Mouse (Mus musculus) kidney, adult 18-20 months (tissue): ENCODE results near the gene Hcn3.

ENCODE experiments used
- DNase-seq: peaks from one replicate; pipeline ENCODE4 v3.0.0; 2021

The Hcn3 gene

DNA sequence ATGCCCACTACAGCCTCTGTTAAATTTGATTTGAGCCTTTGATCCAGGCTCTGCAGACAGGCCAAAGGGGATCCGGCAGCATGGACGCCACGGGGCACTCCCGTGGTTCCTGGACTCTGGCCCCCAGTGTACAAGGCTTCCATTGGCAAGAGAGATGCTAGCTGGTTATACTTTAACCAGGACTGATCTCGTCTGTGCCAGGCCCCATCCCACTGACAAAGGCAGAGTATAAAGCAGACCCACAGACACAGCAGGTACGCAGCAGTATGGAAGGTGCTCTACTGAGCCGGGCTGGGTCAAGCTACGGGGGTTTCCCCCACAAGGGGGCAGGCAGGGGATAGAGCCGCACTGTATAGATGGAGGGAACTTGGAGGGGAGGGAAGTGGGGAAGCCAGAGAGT lies 23.6 kb downstream of the Hcn3 start:
- peak; percentile 86 for DNase-seq

DNA sequence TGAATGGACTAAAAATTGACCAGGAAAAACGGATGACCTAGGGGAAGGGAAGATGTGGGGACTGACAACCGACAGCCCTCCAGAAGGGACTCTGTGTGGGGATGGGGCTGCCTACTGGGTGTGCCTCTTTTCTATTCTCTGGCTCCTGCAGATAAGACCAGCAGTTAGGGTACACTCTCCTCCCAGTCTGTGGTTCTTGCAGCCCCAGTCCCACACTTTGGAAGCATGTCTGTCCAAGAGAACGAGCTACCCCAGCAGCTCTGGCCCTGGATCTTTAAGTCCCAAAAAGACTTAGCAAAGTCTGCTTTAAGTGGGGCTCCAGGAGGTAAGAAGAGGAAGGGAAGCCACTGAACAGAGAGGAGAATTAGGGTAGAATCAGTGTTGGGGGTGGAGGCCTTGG lies 24.0 kb downstream of the Hcn3 start, which contains the start of gene Pklr:
Gene Pklr (plus strand): TSS at position 185 of the 400 bp plus-strand sequence.
- DNase-seq, result no peak

DNA sequence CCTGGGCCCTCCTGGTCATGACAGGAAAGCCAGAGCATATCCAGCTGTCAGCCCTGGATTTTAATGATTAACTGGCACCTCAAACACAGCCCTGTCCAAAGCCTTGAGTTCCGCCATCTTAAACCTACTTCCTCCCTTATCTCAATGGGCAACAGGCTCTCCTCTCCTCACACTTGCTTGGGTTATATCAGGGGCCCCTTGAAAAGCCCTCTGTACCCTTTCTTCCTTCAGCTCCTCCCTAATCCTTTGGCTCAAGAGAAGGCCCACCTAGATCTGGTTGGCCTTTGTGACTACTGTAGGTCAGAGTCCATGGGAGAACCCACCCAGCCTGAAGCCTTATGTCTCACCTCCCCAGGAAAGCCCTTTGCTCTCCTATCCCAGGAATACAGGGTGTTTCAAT lies 26.2 kb downstream of the Hcn3 start:
- DNase-seq, result no peak

DNA sequence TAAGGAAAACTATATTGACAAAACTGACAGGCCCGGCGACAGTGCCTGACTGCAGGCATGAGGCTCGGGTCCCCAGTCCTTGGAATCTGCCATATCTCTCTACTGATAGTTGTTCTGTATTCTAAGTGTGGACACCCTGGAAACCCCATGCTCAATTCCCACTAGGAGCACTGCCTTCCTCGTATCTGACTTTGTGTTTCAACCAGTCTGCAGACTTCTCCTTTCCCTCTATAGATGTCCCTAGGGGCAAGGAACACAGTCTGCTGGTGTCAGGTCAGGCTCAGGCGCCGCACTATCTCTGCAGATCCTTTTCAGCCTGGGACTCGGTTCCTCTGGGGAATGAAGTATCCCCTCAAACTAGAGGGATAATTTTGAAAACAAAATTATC lies 26.9 kb downstream of the Hcn3 start:
- no peak for DNase-seq

DNA sequence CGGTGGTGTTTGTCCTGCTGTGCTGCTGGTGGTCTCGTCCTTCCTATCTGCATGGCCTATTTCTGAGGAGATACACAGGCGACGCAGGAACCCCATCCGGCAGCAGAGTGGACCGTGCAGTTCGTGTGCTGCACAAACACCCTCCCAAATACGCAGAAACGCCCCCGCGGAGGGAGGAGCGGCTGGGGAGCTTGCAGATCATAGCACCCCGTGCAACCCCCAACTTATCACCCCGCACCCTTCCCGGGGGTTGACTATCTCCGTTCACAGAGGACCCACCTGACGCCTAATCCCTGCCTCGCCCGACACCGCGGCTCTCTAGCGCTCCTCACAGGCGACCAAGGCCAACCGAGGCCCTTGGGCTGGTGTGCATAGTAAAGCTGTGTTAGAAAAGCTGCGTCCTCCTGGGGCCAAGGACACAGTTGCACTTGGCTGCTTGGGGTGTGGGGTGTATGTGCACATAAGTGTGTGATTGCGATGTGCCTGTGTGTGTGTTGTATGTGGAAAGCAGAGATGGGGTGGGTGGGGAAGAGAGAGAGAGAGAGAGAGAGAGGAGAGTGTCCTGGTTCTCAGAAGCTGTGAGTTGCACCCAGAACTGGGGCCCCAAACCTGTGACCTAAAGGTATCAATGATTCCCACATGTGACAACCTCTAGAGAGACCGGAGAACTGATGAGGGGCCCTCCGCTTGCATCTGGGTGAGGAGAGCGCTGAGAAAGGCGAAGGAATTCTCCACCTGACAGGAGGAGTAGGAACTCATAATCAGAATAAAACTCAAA lies 27.5 kb downstream of the Hcn3 start:
- DNase-seq, result no peak

DNA sequence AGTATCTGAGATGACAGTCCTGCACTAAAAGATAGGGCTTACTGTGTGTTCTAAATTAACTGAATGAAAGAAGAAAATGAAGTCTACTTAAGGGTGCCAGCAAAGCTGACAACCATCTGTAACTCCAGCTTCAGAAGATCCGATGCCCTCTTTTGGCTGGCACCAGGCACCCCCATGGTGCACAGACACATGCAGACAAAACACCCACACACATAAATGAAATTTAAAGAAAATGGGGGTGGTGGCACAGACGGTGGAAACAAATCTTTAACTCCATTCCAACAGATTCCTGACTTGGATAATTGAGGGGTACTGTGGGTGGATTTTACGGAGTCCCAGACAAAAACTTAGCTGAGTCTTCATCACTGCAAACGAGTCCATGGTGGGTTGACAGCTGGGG lies 28.2 kb downstream of the Hcn3 start:
- DNase-seq, result no peak

DNA sequence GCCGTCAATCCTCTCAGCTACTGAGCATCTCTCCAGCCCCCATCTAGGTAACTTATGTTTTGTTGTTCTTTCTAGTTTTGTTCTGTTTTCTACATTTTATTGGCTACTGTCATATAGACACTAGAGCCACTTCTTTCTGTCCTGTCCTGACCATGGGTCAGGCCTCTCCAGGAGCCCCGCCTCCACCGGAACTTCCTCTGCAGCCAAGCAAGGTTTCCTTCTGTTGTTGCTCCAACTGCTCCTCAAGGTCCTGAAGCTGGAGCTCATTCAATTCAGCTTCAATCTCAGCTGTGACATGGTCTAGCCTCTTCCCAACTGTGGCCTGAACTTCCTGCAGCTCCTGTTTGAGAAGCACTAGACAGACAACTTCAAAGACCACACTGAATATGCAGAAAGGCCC lies 30.1 kb downstream of the Hcn3 start:
- DNase-seq, result no peak

DNA sequence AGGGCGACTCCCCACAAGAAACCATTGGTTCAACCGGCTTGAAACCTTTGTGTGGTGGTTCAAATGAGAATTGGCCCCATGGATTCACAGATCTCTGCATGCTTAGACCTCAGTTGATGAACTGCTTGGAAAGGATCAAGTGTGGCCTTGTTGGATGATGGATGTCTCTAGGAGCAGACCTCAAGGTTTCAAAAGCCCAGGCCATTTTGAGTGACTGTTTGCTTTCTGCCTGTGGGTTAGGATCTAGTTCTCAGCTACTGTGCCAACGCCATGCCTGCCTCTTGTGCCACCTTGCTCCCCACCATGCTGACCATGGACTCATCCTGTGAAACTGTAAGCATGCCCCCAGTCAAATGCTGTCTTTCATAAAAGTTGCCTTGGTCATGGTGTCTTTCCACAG lies 34.0 kb downstream of the Hcn3 start:
- DNase-seq, result no peak

DNA sequence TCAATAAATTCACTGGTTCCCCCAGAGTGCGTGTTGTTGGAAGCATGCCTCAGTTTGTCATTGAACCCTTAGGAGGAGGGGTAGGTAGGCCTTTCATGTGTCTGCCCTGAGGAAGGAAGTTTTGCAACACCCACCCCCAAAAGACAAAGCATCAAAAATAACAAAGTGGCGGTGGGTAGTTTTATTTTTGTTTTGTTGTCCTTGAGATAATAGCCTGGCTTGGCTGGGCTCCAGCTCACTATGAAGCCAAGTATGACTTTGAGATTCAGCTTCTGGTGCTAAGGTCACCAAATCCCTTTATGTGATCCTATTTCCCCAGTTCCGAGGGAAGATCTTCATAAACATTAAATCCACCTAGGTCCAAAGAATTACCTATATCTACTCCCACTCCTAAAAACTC lies 35.8 kb downstream of the Hcn3 start:
- DNase-seq, result no peak

DNA sequence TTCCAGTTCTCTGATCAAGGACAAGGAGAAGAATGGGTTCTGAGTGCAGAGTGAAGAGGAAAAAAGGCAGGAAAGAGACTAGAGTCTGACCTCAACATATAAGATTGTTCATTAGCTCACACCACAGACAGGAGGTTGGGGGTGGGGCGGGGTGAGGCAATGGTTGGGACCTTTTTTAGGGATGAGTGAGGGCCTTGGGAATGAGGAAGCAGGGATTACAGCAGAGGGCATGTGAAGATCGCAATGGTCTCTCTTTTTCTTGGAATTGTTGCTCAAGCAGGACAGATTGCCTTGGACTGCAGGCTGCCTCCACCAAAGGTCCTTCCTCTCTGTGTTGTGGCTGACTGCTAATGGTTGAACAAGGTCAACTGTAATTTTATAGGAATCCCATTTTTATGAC lies 36.7 kb downstream of the Hcn3 start:
- no peak for DNase-seq

DNA sequence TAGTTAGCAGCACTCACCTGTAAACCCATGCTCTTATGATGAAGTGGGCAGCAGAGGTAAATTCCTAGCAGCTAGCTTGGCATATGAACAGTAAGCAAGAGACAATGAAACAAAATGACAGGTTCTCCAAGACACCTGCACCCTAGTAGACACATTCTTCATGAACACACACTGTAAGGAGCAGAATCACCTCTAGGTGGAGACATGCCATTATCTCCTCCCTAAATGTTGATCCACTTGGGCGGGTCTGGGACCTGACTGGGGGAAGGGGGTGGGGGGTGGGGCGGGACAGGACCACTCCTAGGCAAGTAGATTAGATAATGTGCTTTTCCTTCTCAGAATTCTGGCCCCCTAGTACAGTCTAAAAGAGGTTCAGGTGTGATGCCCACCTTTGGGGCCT lies 44.5 kb downstream of the Hcn3 start:
- no peak for DNase-seq

DNA sequence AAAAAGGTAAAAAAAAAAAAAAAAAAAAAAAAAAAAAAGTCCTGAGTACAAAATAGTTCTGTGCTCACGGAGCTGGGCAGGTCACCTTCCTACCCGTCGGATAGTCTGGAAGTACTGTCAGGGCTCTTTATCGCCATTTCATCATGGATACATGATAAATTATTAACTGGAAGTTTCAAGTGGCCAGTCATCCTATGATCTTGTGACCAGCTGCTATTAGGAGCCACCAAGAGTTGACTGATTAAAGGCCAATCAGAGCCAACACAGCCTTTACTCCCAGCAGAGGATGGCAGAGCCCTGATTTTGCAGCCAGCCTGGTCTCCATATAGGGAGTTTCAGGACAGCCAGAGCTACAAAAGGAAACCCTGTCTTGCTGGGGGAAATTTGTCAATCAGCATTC lies 46.9 kb downstream of the Hcn3 start:
- DNase-seq, result no peak

DNA sequence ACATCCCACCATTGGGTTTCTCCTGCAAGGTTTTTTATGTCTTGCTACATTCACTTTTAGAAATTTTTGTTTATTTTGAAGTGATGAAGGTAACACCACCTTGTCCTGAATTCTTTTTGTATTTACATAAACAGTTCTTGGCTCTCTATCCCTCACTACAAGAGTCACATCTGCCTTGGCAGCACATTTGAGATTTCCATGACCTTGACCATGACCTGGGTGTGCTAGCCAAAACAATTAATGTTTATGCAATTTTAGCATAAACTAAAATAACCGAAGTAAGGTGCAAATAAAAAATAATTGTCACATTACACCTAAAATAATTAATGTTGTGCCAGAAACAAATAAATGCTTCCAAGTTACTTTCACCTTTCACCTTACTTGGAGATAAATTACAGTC lies 51.9 kb downstream of the Hcn3 start:
- DNase-seq, result no peak

DNA sequence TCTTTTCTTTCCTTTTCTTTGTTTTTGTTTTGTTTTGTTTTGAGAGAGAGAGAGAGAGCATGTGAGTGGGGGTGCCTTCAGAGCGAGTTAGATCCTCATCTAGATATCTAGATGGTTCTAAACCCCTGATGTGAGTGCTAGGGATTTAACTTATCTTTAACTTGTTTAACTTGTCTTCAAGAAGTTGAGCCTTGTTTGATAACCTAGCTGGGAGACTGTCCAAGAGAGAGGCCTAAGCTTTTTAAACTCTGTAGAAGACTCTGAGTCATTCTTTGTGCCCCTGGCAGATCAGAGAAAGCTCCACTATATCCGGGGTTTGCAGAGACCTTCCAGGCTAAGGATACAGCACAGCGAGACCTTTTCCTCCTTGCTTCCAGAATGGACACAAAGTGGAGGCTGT lies 52.5 kb downstream of the Hcn3 start:
- DNase-seq, result no peak

DNA sequence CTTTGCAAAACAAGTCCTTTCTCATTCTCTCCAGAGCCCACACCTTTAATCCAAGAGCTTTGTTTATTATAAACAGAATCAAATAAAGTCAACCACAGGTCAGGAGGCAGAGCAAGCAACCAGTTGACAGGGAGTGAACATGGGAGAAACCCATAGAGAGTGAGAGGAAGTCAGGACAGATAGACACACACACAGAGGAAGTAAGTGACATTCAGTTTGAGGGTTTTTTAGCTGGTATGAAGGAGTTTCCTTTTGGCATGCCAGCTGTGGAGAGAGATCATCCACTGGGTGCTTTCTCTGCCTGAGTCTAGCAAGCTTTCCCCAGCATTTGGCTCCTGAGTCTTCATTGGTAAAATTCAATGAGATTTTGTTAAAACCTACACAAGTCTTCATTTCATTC lies 53.1 kb downstream of the Hcn3 start:
- no peak for DNase-seq

DNA sequence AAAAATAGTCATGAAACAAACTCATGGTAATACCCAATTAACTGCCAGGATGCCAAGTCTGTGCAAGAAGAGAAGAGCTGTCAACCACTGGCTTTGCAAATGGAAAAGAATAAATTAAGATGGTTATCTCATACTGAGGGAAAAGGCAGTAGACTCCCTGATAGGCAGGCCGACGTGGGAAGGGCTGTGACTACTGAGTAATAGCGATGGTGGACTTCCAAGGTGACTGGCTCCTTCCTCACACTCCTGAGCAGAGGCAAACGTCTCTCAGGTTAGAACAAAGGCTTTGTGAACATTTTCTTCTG lies 56.8 kb downstream of the Hcn3 start:
- DNase-seq, result no peak

DNA sequence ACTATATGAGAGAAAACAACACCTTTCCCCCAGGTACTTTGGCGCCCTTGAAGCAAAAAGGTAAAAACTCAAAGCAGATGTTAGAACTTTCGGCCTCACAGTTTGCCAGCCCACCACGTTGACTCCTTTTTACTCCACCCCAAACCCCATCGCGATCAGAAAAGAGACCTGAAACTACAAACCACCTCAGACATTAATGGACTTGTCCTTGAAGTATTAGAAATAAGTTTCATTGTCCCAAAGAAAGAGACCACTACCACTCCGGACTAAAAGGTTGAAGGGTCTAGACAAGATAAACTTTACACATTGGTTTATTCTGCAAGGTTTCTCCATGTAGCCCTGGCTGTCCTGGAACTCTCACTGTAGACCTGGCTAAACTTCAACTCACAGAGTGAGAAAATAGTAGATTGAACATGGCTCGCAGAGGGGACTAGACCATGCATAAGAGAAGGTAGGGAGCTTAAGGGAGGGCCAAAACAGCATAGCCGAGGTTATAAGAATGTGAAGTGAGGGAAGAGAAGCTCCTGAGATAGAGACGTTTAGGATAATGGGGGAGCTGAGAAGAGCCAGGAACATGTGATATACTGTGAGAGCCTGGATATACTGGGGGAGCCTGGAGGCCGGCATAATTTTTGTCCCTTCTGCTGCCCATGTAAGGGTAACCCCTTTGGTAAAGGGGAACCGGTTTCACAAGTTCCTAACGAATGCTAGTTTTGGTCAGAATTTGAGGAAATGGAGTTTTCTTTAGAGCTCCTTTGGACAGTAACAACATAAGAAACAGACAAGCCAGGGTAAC lies 57.3 kb downstream of the Hcn3 start:
- no peak for DNase-seq

DNA sequence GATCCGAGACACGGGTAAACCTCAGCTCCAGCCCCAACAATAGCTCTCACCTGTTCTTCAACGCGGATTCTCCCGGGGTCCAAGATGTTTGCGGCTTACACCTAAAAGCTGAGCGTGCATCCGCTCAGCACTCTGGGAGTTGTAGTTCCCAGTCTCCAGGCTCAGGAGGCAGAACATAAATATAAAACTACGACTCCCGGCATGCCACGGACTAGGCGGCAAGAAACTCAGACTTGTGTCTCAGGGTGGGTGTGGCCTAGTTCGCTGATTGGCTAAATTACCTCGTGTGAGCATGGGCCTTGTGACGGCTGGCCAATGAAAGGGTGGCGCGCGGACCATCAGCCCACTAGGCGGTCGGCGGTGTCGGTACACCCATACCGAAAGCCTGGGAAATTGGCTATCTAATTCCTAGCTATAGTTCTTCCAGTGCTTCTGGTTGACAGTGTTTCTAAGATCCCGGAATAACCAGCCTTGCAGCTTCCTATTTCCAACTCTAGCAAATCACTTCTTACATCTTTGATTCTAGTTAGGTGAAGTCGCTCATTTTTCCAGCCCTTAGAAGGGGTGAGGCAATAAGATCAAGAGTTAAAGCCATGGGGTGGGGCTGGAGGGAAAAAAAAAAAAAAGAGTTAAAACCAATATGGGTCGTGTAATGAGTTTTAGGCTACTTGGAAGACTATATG lies 58.0 kb downstream of the Hcn3 start, which contains the start of gene Fdps:
Gene Fdps (minus strand): TSS at position 148 of the 683 bp plus-strand sequence.
- DNase-seq, result peak; percentile 93

DNA sequence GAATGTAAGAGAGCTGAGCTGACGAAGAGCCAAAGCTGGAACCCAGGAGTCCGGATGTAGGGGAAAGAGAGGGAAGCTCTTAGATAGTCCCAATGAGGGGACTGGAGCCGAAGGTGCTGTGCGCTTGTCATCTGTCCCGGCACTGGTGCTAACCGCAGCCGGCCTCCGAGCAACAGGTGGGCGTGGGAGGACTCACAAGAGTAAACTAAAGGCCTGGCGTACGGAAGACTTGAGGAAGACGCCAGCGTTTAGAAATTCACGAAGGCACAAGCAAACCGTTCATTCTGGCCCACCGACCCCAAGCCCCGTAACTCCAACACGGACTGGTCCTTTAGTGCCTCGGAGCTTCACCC lies 58.6 kb downstream of the Hcn3 start:
- no peak for DNase-seq

DNA sequence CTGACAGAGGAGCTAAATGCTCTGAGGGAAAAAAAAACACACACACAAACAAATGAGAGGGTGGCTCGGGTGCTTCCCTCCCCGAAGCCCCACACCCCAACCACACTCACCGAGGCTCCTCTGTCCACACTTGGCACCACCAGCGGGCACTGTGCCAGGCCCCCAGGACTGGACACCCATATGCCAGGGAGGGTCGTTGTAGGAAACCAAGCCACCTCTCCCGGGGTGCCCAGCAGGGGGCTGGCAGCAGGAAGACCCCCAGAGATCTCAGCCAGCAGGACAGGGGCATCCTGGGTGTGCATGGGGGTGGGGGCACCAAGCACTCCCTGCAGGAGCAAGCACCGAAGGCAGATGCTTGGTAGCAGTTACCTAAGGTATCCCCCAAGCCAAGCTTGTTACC lies 59.2 kb downstream of the Hcn3 start, which contains the start of gene Gm43738:
Gene Gm43738 (minus strand): TSS at position 289 of the 400 bp plus-strand sequence.
- DNase-seq, result no peak
